Mouse (Mus musculus) liver, embryonic 11.5 days (tissue): ENCODE measurements around the gene Ppdpf. TPM values are rescaled to one million over a fixed set of nuclear protein-coding genes. Genes with fewer than 3 reads are reported as not detected.
"Not testable (repeated sequence)": the region's sequence is repeated elsewhere in the genome, so short reads cannot be mapped to it uniquely, and the experiment has no call there.

Experiments used
- ATAC-seq: fragments of 200-750 bp; cut with Nextera tagmentation; replicated peaks from 2 replicates; pipeline ENCODE4 v1.8.0; 2017; ENCODE audit warnings: moderate number of reproducible peaks, mild to moderate bottlenecking, moderate TSS enrichment, moderate library complexity; ENCODE audit not compliant: low FRiP score
- DNase-seq: peaks from one replicate; pipeline ENCODE4 v3.0.0-alpha.2; 2017; ENCODE audit warnings: low spot score
- H3K27ac ChIP-seq: fragments of 300-500 bp; sonication (generic); 2 replicates; pipeline ENCODE4 v1.5.1; 2014; ENCODE audit warnings: mild to moderate bottlenecking, low read depth, low read length, control low read depth
- H3K27me3 ChIP-seq: fragments of 300-500 bp; sonication (generic); replicated peaks from 2 replicates; pipeline ENCODE4 v1.6.1; 2014; ENCODE audit warnings: low read length, mixed read lengths; ENCODE audit not compliant: control insufficient read depth, insufficient read depth
- H3K36me3 ChIP-seq: fragments of 300-500 bp; sonication (generic); 2 replicates; pipeline ENCODE4 v1.6.1; 2014; ENCODE audit warnings: mild to moderate bottlenecking, low read length, moderate library complexity, mixed read lengths; ENCODE audit not compliant: control insufficient read depth, insufficient read depth
- H3K4me1 ChIP-seq: fragments of 300-500 bp; sonication (generic); replicated peaks from 2 replicates; pipeline ENCODE4 v1.6.1; 2014; ENCODE audit warnings: low read length, mixed read lengths; ENCODE audit not compliant: control insufficient read depth, insufficient read depth
- H3K4me2 ChIP-seq: fragments of 300-500 bp; sonication (generic); 2 replicates; pipeline ENCODE4 v1.6.1; 2014; ENCODE audit warnings: mild to moderate bottlenecking, control low read depth, moderate library complexity
- H3K4me3 ChIP-seq: fragments of 300-500 bp; sonication (generic); 2 replicates; pipeline ENCODE4 v1.5.1; 2014; ENCODE audit warnings: low read depth, low read length, control low read depth
- H3K9ac ChIP-seq: fragments of 300-500 bp; sonication (generic); 2 replicates; pipeline ENCODE4 v1.6.1; 2014; ENCODE audit warnings: low read depth, low read length, control low read depth
- H3K9me3 ChIP-seq: fragments of 300-500 bp; sonication (generic); 2 replicates; pipeline ENCODE4 v1.6.1; 2016; ENCODE audit warnings: low read length, inconsistent platforms, mixed read lengths; ENCODE audit not compliant: control insufficient read depth
- WGBS: fragments of 180-500 bp; shearing (Covaris S2); extraction: QIAGEN DNeasy Blood & Tissue Kit; methylation state at CpG from one replicate; pipeline ENCODE4 v1.1.7; 2014; 5-methylcytosine and 5-hydroxymethylcytosine counted together
- polyA plus RNA-seq: library from polyadenylated mRNA; unstranded; fragments of >200 nt; fragmentation: Nextera tagmentation; extraction: Ambion mirVana; gene quantifications from 2 replicates; pipeline ENCODE4 v1.2.1, GENCODE M21; 2014

The Ppdpf gene
- polyA plus RNA-seq, 1 experiment from 2014 or later = 179 TPM

DNA sequence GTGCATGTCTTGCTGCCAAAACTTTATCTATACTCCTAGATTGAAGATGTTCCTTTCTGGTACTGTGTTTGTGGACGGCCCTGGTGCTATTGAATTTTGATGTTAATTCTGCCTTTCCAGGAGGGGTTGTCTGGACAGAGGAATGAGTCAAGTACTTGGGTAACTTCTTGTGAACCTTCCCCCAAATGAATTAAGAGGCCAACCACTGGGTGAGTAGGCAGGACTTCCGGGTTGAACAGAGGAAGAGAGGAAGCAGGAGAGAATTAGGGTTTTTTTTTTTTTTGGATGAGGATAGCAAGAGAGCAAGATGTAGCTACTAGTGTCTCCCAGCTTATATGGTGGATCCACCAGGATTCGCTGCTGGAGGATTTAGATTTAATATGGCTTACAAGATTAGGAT, 9.0 kb upstream of the Ppdpf start:
- ATAC-seq (no peak), DNase-seq (no peak)
- Histone ChIP-seq H3K27me3 (no peaks in the 10 kb centered on the region), H3K27ac (no peak overlapping the region), H3K9ac (no peak overlapping the region), H3K4me2 (no peak overlapping the region), H3K36me3 (no peaks in the 10 kb centered on the region), H3K9me3 (no peaks in the 10 kb centered on the region), H3K4me1 (no peaks in the 10 kb centered on the region), H3K4me3 (no peak overlapping the region)
- WGBS = 64% methylated on average over 3 of the region's 3 CpGs

DNA sequence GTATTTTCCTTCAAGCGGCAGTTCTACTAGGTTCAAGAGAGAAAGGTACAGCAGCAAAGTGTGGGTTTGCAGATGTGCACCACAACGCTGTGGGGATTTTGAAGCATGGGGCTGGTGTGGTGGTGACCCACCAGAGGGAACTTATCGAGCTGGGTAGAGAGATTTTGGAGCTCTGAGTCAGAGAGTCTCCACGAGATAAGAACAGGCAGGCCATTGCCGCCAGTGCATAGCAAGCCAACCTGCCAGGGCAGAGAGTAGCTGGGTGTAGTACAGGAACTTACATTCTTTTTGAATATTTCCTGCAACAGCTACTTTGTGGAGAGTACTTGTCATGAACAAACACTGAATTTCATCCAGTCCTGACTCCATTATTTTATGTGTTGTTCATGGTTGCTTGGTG, 8.6 kb upstream of the Ppdpf start:
- H3K9me3 ChIP-seq = no peaks in the 10 kb centered on the region
- no peaks in the 10 kb centered on the region for H3K36me3 ChIP-seq
- no peak overlapping the region for H3K4me3 ChIP-seq
- H3K4me2 ChIP-seq = no peak overlapping the region
- ATAC-seq = no peak
- H3K9ac ChIP-seq = no peak overlapping the region
- no peak overlapping the region for H3K27ac ChIP-seq
- no peaks in the 10 kb centered on the region for H3K4me1 ChIP-seq
- WGBS = 63% methylated on average over 5 of the region's 5 CpGs
- no peak for DNase-seq
- no peaks in the 10 kb centered on the region for H3K27me3 ChIP-seq

DNA sequence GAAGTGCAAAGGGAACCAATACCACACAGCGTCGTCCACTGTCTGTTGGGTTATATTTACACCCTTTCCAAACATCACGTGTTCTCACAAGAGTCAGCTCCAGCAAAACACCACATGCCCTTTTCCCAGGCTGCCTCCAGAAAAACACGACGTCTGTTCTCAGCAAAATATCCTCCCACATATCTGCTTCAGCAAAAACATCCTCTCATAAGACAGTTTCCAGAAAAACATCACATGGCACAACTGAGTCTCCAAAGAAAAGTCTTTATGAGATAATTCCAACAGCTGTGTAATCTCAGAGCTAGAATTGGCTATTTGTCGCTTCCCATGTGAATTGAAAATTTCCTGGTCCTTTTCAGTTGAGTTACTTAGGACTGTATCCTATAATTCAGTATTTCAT, 6.1 kb upstream of the Ppdpf start:
- Histone ChIP-seq H3K4me2 (no peak overlapping the region), H3K9me3 (no peaks in the 10 kb centered on the region), H3K9ac (no peak overlapping the region), H3K27ac (no peak overlapping the region), H3K4me3 (no peak overlapping the region), H3K27me3 (no peaks in the 10 kb centered on the region), H3K36me3 (no peaks in the 10 kb centered on the region), H3K4me1 (no peaks in the 10 kb centered on the region)
- ATAC-seq (no peak), DNase-seq (no peak)
- 71% methylated on average over 6 of the region's 6 CpGs for WGBS

DNA sequence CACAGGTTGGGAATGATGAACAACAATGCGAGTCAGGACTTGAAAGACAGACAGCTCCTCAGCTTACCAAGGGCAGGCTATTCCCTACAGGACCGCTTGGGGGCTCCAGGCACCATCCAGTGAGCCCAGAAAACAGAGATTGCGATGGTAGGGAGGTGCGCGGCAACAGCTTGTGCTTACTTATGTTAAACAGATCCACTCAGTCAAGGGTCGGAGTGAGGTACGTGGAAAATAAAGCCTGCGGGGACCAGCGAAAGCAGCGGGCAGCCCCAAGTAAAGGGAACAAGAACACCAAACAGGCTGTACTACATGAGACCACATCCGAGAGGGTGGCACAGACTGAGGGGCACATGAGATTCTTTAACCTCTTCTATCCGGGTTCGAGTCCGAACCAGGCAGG, 412 bp upstream of the Ppdpf start:
- peak; percentile 76 for ATAC-seq
- H3K9me3 ChIP-seq = no peaks in the 10 kb centered on the region
- no peak overlapping the region for H3K27ac ChIP-seq
- H3K4me3 ChIP-seq = peak overlapping the region; percentile 67
- H3K4me1 ChIP-seq = peaks cover 8% of the 10 kb centered on the region
- H3K27me3 ChIP-seq = no peaks in the 10 kb centered on the region
- peak; percentile 79 for DNase-seq
- under 1% methylated on average over 14 of the region's 14 CpGs for WGBS
- no peaks in the 10 kb centered on the region for H3K36me3 ChIP-seq
- H3K4me2 ChIP-seq = peak overlapping the region; percentile 74
- H3K9ac ChIP-seq = peak overlapping the region; percentile 80

DNA sequence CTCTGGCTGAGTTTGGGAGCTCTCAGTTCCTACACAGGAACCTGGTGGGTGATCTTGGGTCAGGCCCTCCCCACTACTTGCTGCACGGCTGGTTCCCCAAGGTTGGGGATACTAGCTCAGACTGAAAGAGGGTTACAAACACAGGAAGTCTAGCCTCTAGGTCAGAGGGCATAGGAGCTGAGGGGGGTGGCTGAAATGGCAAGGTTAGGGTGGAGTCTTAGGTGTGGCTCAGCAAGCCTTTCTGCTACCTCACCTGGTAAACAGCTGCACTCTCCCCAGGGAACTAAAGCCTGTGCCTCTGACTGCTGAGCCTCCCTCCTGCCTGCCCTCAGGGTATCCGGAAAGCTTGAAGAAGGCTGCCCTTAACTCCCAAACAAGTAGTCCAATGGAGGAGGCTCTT, 1.6 kb downstream of the Ppdpf start:
- ATAC-seq = no peak
- H3K27ac ChIP-seq = no peak overlapping the region
- H3K9me3 ChIP-seq = no peaks in the 10 kb centered on the region
- peak overlapping the region; percentile 67 for H3K4me3 ChIP-seq
- H3K9ac ChIP-seq = 0 out of 2 replicates have a peak overlapping the region, but pooled peaks have one; percentile 8
- H3K4me2 ChIP-seq = peak overlapping the region; percentile 74
- H3K27me3 ChIP-seq = no peaks in the 10 kb centered on the region
- no peak for DNase-seq
- peaks cover 8% of the 10 kb centered on the region for H3K4me1 ChIP-seq
- 61% methylated on average over 2 of the region's 2 CpGs for WGBS
- H3K36me3 ChIP-seq = no peaks in the 10 kb centered on the region

DNA sequence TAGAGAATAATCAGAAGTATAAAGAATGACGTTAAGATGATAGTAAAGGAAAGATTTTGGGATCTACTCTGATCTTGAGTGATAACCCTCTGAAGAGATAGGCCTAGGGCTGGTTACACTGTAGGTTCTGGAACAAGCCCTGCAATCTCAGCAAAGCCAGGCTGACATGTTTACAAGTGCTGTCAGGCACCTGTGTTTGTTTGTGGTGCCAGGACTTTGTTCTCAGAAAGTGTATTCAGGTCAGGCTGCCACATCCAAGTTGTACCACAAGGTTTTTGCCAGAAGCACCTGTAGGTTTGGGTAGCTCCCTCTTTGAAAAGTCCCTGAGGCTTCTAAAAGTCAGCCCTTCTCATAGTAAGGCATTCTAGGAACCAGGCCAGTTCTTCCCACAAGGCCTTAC, 2.3 kb downstream of the Ppdpf start:
- no peak overlapping the region for H3K27ac ChIP-seq
- H3K4me2 ChIP-seq = no peak overlapping the region
- no peak overlapping the region for H3K4me3 ChIP-seq
- ATAC-seq (no peak), DNase-seq (no peak)
- WGBS = 82% methylated on average over 1 of the region's 1 CpGs
- H3K9ac ChIP-seq = no peak overlapping the region
- peaks cover 8% of the 10 kb centered on the region for H3K4me1 ChIP-seq
- no peaks in the 10 kb centered on the region for H3K27me3 ChIP-seq
- no peaks in the 10 kb centered on the region for H3K9me3 ChIP-seq
- no peaks in the 10 kb centered on the region for H3K36me3 ChIP-seq

DNA sequence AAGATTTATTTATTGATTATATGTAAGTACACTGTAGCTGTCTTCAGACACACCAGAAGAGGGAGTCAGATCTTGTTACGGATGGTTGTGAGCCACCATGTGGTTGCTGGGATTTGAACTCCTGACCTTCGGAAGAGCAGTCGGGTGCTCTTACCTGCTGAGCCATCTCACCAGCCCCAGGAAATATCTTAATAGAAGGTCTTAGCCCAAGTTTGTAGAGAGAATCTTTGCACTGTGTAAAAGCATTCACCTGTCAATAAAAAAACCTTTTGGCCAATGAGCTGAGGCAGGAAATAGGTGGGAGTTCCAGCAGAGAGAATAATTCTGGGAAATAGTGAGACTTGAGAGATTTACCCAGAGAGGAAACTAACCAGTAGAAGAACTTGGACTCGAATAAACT, 4.3 kb downstream of the Ppdpf start:
- not testable (repeated sequence) for DNase-seq, ATAC-seq, H3K4me1 ChIP-seq, H3K4me2 ChIP-seq, H3K27me3 ChIP-seq, H3K9me3 ChIP-seq, H3K9ac ChIP-seq, H3K4me3 ChIP-seq, H3K27ac ChIP-seq, H3K36me3 ChIP-seq
- 72% methylated on average over 4 of the region's 4 CpGs for WGBS

DNA sequence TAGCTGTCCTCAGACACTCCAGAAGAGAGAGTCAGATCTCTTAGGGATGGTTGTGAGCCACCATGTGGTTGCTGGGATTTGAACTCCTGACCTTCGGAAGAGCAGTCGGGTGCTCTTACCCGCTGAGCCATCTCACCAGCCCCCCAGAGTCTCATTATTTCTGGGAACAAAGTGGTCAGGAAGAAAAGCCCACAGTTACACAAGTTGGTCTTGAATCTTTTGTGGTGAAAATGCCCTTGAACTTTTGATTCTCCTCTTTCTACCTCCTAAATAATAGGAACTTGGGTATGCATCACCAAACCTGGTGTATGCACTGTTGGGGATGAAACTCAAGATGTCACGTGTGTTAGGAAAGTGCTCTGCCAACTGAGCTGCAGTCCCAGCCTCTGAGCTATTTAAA, 4.9 kb downstream of the Ppdpf start:
- Histone ChIP-seq H3K27ac (no peak overlapping the region), H3K4me3 (no peak overlapping the region), H3K4me1 (peaks cover 8% of the 10 kb centered on the region), H3K27me3 (peaks cover 5% of the 10 kb centered on the region; the same call in 1 of the 2 replicates), H3K4me2 (no peak overlapping the region), H3K36me3 (no peaks in the 10 kb centered on the region), H3K9me3 (no peaks in the 10 kb centered on the region), H3K9ac (no peak overlapping the region)
- WGBS = 69% methylated on average over 4 of the region's 4 CpGs
- DNase-seq (no peak), ATAC-seq (no peak)

DNA sequence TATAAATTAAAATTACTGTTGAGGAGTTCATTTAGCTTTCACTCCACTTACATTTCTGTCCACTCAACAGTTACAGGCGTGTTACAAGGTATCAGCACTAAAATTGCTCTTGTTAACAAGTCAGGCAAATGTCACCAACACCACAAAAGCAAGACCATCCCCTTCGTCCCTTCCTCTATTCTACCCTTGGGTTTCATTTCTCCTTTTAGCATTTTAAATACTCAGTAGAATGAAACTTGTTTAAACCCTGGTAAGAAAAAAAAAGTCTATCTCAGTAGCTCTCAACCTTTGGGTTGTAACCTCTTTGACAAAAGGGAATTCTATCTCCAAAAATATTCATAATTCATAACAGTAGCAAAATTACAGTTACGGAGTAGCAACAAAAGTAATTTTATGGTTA, 6.0 kb downstream of the Ppdpf start:
- H3K27ac ChIP-seq = no peak overlapping the region
- no peak for DNase-seq

More for the DNA sequence above, 6.0 kb downstream of the Ppdpf start:
- Histone ChIP-seq H3K9ac (no peak overlapping the region), H3K27me3 (peaks cover 5% of the 10 kb centered on the region; the same call in 1 of the 2 replicates), H3K4me3 (no peak overlapping the region), H3K9me3 (no peaks in the 10 kb centered on the region), H3K36me3 (no peaks in the 10 kb centered on the region), H3K4me1 (peaks cover 8% of the 10 kb centered on the region), H3K4me2 (no peak overlapping the region)
- no peak for ATAC-seq
- 62% methylated on average over 3 of the region's 3 CpGs for WGBS
